Mouse (Mus musculus): ENCODE measurements around the gene Hist2h2aa1.

- TF ChIP-seq CTCF (IDR thresholded peaks at IDR 0.05; ENCODE audit: borderline replicate concordance, control insufficient read depth, extremely low read depth, insufficient read depth, low read length, poor library complexity) (no peak), POLR2A (IDR thresholded peaks at IDR 0.05; ENCODE audit: control insufficient read depth, extremely low read depth, insufficient read depth, low read length, poor library complexity) (no peak)
Measured at GRCm38 (mm10) chr3:96289201-96289600, 43.9 kb downstream of the Hist2h2aa1 start.
